Mouse (Mus musculus) liver, embryonic 14.5 days (tissue): ENCODE data around the gene Cnot11.

Source experiments
- CTCF ChIP-seq: IDR thresholded peaks from 2 replicates; pipeline ENCODE4 v1.5.1; 2016; ENCODE audit warnings: antibody characterized with exemption, low read depth, control low read depth
- EP300 ChIP-seq: IDR thresholded peaks from 2 replicates; pipeline ENCODE4 v1.6.1; 2016; ENCODE audit warnings: antibody characterized with exemption, low read depth

- no peak for TF ChIP-seq CTCF
- TF ChIP-seq EP300 = no peak
These were observed 875 bp upstream of the Cnot11 start for GRCm38 (mm10) chr1:39533917-39534316.
